Mouse (Mus musculus) right cerebral cortex, postnatal 10 days (tissue): Measurements from ENCODE around the gene Rab4a.

ENCODE experiments used
- DNase-seq, 2 experiments: peaks; one replicate each; pipeline ENCODE4 v3.0.0; 2021; ENCODE audit warnings: low spot score in 2 of 2

Gene Rab4a

DNA sequence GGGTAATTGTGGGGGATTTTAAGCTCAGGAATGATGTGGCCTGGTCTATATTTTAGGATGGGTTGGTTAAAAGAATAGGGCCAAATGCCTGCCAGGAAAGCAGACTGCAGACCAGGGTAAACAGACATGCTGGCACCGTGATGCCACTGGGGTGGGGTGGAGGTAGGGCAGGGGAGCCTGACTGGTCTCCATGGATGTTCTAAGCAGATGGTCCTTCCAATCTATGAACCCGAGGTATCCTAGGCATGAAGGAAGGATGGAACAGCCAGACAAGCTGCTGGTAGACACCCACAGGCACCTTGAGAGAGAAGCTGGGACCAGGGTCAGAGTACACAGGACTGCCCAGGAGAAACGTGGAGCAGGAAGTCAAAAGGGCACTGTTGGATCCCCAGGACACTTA, 41.8 kb downstream of the Rab4a start:
- DNase-seq: no peak

DNA sequence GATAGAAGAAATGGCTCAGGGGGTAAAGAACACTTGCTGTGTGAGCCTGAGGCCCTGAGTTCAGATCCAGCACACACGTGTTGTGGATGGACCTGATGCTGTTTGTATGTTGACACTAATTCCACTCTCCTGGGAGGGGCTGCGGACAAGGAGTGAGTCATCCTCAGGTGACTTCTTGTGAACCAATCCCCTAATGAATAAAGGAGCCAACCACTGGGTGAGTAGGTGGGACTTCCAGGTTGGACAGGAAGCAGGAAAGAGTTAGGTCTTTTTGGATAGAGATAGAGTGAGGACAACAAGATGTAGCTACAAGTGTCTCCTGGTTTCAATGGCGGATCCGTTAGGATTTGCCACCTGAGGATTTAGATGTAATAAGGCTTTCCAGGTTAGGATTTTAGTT, 43.6 kb downstream of the Rab4a start:
- DNase-seq: no peak

DNA sequence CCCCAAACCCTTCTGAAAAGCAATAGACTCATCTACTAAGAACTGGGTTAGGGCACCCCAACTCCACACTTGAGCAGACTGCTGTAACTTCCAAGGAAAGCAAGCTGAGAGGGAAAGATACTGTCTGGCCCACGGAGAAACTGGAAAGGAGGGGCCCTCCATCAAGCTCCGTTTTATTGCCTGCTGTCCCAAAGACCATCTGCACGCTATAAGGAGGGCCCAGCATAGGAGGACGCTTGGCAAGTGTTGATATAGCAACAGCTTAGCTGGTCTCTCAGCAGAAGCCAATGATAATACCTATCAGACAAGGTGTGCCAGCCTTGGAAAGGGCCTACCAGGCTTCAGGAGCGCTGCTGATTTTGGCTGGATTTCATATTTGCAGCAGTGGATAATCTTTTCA, 45.8 kb downstream of the Rab4a start:
- no peak for DNase-seq

- DNase-seq: no peak
Measured at GRCm38 (mm10) chr8:123854252-123854651, 48.5 kb downstream of the Rab4a start.

GRCm38 (mm10) chr8:123854733-123855475, 49.1 kb downstream of the Rab4a start:
- DNase-seq: no peak

DNA sequence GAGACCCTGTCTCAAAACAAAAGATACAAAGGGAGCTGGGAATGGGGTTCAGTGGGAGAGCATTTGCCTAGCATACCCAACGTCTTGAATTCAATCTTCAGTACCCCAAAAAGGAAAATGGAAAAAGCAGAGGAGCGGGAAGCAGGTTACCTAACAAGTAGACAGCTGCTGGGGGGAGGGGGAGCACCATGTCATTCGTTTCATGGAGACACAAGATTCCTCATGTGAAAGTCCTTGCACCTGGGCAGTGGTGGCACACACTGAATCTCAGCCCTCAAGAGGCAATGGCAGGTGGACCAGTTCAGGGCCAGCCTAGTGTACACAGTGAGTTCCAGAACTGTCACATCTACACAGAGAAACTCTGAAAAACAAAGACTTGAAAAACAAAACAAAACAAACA, 51.6 kb downstream of the Rab4a start:
- DNase-seq: peak in 1 of 2 experiments; percentile 65

DNA sequence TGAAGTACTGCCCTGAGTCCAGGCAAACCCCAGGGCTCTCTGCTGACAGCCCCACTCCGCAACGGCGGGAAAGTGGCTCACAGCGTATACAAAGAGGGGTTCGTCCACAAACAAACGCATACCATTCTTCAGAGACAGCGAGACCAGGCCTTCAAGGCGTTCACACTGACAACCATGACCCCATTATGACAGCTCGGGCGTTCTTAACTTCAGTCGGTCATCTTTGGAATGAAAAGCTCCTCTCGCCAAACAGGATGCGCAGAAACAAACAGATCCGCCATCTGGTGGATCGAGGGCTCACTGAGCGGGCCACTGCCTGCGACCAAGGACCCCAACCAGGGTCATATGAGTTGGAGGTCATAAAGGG, 52.8 kb downstream of the Rab4a start:
- peak in 1 of 2 experiments; percentile 54 for DNase-seq

GRCm38 (mm10) chr8:123858941-123859647, 53.3 kb downstream of the Rab4a start:
- peak; percentile 94 to 95 for DNase-seq

DNA sequence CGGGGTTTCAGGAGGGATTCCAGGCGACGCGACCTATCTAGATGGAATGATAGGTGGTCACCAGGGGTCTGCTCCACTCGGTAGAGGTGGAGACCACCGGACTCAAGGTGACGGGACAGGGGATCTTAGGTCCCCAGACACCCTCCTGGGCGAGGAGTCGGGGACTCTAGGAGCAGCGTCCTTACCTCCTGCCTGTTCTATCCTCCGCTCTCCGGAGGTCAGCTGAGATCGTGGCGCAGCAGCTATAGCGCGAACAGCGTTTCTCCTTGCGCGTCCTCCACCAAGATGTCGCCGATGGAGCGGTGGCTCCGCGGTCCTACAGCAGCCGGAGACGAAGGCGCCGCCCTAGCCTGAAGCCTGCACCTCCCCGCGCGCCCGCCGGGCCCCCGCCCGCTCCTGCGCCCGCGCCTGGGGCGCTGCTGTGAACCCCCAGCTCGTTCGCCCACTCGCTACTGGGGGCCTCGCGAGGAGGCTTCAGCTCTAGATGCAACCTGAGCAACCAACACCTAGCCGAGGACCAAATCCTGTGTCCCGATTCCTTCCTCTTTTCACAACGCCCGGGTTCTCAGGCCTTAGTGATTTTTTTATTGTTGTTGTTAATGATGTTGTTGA, 54.0 kb downstream of the Rab4a start, which contains the start of gene Ccsap:
Gene Ccsap (minus strand): TSS at position 562 of the 612 bp plus-strand sequence.
- DNase-seq: peak; percentile 74 to 80

- DNase-seq: no peak
Measured at GRCm38 (mm10) chr8:123860386-123860785, 54.6 kb downstream of the Rab4a start.

DNA sequence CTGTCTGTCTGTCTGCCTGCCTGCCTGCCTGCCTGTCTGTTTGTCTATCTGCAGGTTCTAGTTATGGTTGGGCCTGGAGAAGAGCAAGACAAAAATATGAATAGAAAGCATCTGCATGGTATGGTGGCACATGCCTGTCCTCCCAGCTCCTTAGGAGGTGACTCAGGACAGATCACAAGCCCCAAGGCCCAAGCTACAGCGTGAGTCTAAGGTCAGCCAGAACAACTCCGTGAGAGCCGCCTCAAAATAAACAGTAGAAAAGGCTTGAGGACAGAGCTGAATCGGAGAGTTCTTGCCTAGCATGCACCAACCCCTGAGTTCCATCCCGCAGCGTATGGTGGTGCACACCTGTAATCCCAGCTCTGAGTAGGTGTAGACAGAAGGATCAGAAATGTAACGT, 60.0 kb downstream of the Rab4a start:
- DNase-seq: no peak

DNA sequence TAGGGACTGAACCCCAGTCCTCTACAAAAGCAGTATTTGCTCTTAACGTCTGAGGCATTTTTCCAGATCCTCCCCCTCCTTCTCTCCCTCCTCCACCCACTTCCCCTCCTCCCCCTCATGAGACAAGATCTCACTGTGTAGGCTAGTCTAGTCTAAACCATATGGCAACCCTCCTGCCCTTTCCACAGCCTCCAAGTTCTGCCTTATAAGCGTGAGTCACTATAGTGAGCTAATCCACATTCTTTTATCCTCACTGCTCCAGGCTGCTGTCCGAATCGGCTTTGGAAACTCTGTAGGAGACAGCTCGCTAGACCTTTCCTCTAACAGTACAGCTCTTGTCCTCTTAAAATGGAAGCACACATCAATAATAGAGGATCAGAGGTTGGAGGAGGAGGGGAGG, 61.2 kb downstream of the Rab4a start:
- DNase-seq: peak in 1 of 2 experiments; percentile 38

- DNase-seq: no peak
Measured at GRCm38 (mm10) chr8:123872048-123872447, 66.3 kb downstream of the Rab4a start.

GRCm38 (mm10) chr8:123873364-123873763, 67.6 kb downstream of the Rab4a start:
- no peak for DNase-seq

DNA sequence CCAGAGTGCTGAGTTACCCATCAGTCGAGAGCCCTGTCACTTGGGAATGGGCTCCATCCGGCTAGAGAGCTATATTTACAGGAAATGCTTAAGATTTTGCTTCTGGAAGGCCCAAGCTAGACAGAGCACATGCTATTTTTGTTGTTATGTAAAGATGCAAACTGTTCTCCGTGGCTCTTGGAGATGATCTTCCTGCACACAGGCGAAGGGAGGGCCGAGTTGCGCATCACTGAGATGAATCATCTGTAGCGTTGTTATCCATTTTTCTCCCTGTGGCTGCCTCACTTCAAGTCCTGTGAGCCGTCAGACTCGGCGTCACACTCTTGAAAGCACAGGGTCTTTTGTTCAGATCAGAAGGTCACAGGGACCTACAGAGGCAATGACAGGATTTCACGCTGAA, 68.5 kb downstream of the Rab4a start:
- DNase-seq: peak; percentile 57 to 71

GRCm38 (mm10) chr8:123877865-123878264, 72.1 kb downstream of the Rab4a start:
- no peak for DNase-seq

- peak; percentile 89 to 95 for DNase-seq
Measured at GRCm38 (mm10) chr8:123880271-123880670, 74.5 kb downstream of the Rab4a start.

GRCm38 (mm10) chr8:123880821-123881350, 75.1 kb downstream of the Rab4a start:
- no peak for DNase-seq

DNA sequence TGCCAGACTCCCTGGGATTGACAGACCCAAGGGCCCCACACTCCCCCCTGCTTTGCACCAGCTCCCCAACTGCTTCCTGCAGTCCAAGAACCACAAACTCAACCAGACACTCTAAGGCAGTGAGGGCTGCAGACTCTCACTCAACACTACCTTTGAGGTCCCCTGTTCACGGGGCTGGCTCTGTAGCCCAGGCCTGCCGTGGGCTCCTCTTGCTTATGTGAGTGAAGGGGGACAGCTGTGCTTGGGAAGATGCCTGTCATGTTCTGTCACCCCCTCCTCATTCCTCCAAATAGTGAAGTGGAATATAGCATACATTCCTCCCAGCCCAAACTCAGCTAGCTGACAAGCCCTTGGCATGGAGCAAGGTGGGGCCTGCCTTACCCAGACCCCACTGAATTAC, 76.6 kb downstream of the Rab4a start:
- no peak for DNase-seq

DNA sequence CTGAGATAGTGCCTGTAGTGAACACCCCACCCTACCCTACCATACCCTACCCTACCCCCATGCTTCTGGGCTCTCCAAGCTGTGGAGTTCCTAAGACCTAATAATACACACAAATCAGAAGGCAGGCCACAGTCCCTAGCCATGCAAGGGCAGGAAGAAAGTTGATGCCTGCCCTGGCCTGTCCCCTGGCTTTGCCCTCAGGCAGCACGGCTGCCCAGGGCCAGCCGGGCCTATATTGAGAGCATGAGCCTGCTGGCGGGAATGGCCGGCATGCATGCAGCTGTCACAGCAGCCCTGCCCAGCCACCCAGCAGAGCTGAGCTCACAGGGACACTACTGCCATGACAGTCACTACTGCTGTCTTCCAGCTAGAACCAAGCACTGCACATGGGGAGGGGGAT, 77.3 kb downstream of the Rab4a start:
- DNase-seq: no peak
